ENCODE assay signal across 7 mouse cellular contexts in the genomic region with DNA sequence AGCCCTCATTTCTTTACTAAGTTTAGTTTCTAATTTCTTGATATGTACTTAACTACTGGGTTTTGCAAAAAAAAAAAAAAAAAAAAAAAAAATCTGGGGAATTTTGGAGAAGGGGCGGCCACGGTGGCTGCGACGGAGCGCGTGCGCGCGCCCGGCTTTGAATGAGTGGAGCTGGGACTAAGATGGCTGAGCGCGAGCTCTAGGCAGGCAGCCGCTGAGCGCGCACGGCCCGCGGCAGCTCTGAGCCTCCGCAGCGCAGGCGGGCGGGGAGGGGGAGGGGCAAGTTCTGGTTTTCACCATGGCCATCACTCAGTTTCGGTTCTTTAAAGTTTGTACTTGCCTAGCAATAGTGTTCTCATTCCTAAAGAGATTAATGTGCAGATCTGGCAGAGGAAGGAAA.
DNase-seq lines count a peak whose midpoint lies in the region; ATAC-seq lines count a peak whose summit lies in the region.

No protein-coding gene starts in this region.

- no peaks in the 10 kb centered on the region for H3K9me3 ChIP-seq in embryonic facial prominence, embryonic 13.5 days
- H3K9me3 ChIP-seq in limb, embryonic 12.5 days = no peaks in the 10 kb centered on the region
- H3K9me3 ChIP-seq in midbrain, embryonic 12.5 days = no peaks in the 10 kb centered on the region

- H3K27me3 ChIP-seq in embryonic facial prominence, embryonic 13.5 days = no peaks in the 10 kb centered on the region
- H3K27me3 ChIP-seq in limb, embryonic 12.5 days = no peaks in the 10 kb centered on the region
- no peaks in the 10 kb centered on the region for H3K27me3 ChIP-seq in midbrain, embryonic 12.5 days

- H3K4me3 ChIP-seq in embryonic facial prominence, embryonic 13.5 days = peak overlapping the region; percentile 24
- peak overlapping the region; percentile 19 for H3K4me3 ChIP-seq in limb, embryonic 12.5 days (replicated peaks)
- H3K4me3 ChIP-seq in midbrain, embryonic 12.5 days = 0 out of 2 replicates have a peak overlapping the region, but pooled peaks have one; percentile 3

- WGBS in embryonic facial prominence, embryonic 13.5 days = under 1% methylated on average over 23 of the region's 23 CpGs
- WGBS in limb, embryonic 12.5 days = 2% methylated on average over 20 of the region's 23 CpGs
- WGBS in midbrain, embryonic 12.5 days = 3% methylated on average over 23 of the region's 23 CpGs

- H3K27ac ChIP-seq in embryonic facial prominence, embryonic 13.5 days = peak overlapping the region; percentile 48; the same call in 1 of the 2 replicates
- no peak overlapping the region for H3K27ac ChIP-seq in limb, embryonic 12.5 days
- no peak overlapping the region for H3K27ac ChIP-seq in midbrain, embryonic 12.5 days (replicated peaks)

- no peak overlapping the region; the same call in 1 of the 2 replicates for H3K9ac ChIP-seq in embryonic facial prominence, embryonic 13.5 days
- H3K9ac ChIP-seq in limb, embryonic 12.5 days (replicated peaks) = no peak overlapping the region
- H3K9ac ChIP-seq in midbrain, embryonic 12.5 days (replicated peaks) = no peak overlapping the region

- peak overlapping the region; percentile 50 for H3K4me2 ChIP-seq in embryonic facial prominence, embryonic 13.5 days
- peak overlapping the region; percentile 42 for H3K4me2 ChIP-seq in limb, embryonic 12.5 days
- H3K4me2 ChIP-seq in midbrain, embryonic 12.5 days (replicated peaks) = peak overlapping the region; percentile 37

- peaks cover 10% of the 10 kb centered on the region for H3K4me1 ChIP-seq in embryonic facial prominence, embryonic 13.5 days
- peaks cover 10% of the 10 kb centered on the region for H3K4me1 ChIP-seq in limb, embryonic 12.5 days (replicated peaks)
- peaks cover 21% of the 10 kb centered on the region for H3K4me1 ChIP-seq in midbrain, embryonic 12.5 days

- ATAC-seq in embryonic facial prominence, embryonic 13.5 days (ENCODE audit: insufficient number of reproducible peaks, insufficient read depth, low FRiP score, low TSS enrichment, low read depth) = peak; percentile 63; the same call in 1 of the 2 replicates
- peak; percentile 57; the same call in 1 of the 2 replicates for ATAC-seq in limb, embryonic 12.5 days (ENCODE audit: insufficient number of reproducible peaks, insufficient read depth, low FRiP score, low TSS enrichment, low read depth)
- ATAC-seq in midbrain, embryonic 12.5 days (ENCODE audit: low FRiP score, low read depth) = peak; percentile 59; the same call in 1 of the 2 replicates

- H3K36me3 ChIP-seq in embryonic facial prominence, embryonic 13.5 days = no peaks in the 10 kb centered on the region
- no peaks in the 10 kb centered on the region for H3K36me3 ChIP-seq in limb, embryonic 12.5 days
- no peaks in the 10 kb centered on the region for H3K36me3 ChIP-seq in midbrain, embryonic 12.5 days

- DNase-seq in brain, adult 2 months (ENCODE audit: low read depth, low spot score) = peak; percentile 88
- DNase-seq in heart, adult 18-20 months = peak; percentile 78
- DNase-seq in kidney, adult 11 months = peak; percentile 59
- peak; percentile 71 to 76 for DNase-seq in spleen, adult 18-20 months
